Mouse (Mus musculus) CH12.LX (cell line): ENCODE data around the gene Kyat1.

Source experiments
- BHLHE40 ChIP-seq: IDR thresholded peaks from 2 replicates; pipeline ENCODE4 v1.6.1; 2011; ENCODE audit warnings: mild to moderate bottlenecking, low read depth, low read length, improper control_type of control experiment
- CTCF ChIP-seq, 2 experiments: IDR thresholded peaks in 1 of 2; conservative IDR thresholded peaks in 1 of 2; 2 replicates each; pipeline ENCODE4 v1.5.1; 2011 to 2012; ENCODE audit warnings: low read depth in 2 of 2, low read length in 2 of 2, improper control_type of control experiment in 1 of 2, inconsistent platforms in 1 of 2, mild to moderate bottlenecking in 1 of 2, moderate library complexity in 1 of 2
- MAZ ChIP-seq: IDR thresholded peaks from 2 replicates; pipeline ENCODE4 v1.6.1; 2012; ENCODE audit warnings: low read depth, mild to moderate bottlenecking, inconsistent platforms, low read length, improper control_type of control experiment, moderate library complexity
- NELFE ChIP-seq: IDR thresholded peaks from 2 replicates; pipeline ENCODE4 v1.6.1; 2011; ENCODE audit warnings: low read depth, low read length, improper control_type of control experiment

DNA sequence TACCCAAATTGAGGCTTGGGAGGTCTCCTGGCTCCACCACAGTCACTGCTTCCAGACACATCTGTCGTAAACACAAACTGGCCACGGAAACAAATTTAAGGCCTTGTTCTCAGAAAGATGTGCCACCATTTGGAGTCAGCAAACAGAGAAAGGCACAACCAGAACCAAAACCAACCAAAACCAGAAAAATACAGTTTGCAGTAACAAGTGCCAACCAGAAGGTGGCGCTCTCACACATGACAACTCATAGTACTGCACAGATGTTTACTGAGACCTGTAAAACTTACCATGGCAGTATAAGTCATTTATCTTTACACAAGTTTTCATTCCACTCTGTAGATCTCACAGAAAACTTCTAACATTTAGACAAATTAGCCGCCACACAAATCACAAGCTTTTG is 39.0 kb downstream of the Kyat1 start:
- TF ChIP-seq CTCF (conservative IDR thresholded peaks at IDR 0.05 in 1 of 2, IDR thresholded peaks at IDR 0.05 in 1 of 2; ENCODE audit: low read depth in 2 of 2, low read length in 2 of 2) (peak; percentile 40 to 49; a peak in 3 of 4 replicates), MAZ (no peak), BHLHE40 (no peak), NELFE (no peak)
